Mouse (Mus musculus): ENCODE measurements around the gene Cib2.

Cib2 gene

GRCm38 (mm10) chr9:54544954-54545315 lies 15.1 kb downstream of the Cib2 start:
- DNase-seq (ENCODE audit: low spot score in 2 of 2): no peak

GRCm38 (mm10) chr9:54544212-54544953 lies 15.6 kb downstream of the Cib2 start:
- no peak for DNase-seq (ENCODE audit: low spot score in 2 of 2)

DNA sequence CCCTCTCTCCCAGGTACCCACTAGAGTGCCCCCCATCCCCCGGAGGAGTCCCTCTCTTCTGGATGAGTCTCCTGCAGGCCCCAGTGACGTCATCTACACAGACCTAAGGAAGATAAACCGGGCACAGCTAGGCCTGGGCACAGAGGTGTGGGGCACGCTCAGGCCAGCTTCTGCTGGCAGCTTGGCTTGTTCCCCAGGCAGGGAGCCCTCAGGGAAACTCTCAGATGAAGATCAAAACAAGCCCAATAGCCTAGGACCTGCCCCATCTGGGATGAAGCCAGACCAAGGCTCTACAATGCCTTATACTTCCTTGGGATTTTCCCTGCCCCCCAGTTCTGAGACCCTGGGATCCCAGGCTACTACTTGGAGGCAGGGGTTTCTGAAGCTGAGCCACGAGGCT lies 19.2 kb downstream of the Cib2 start:
- no peak for DNase-seq (ENCODE audit: low spot score in 2 of 2)

GRCm38 (mm10) chr9:54538684-54539083 lies 21.3 kb downstream of the Cib2 start, which contains the start of gene Sh2d7:
TSS of gene Sh2d7 (plus strand) at chr9:54538984.
- no peak for DNase-seq (ENCODE audit: low spot score in 2 of 2)

- DNase-seq (ENCODE audit: low spot score in 2 of 2): no peak
Observed at GRCm38 (mm10) chr9:54538244-54538643, 21.8 kb downstream of the Cib2 start.

- no peak for DNase-seq (ENCODE audit: low spot score in 2 of 2)
Observed at GRCm38 (mm10) chr9:54537480-54537879, 22.5 kb downstream of the Cib2 start.

DNA sequence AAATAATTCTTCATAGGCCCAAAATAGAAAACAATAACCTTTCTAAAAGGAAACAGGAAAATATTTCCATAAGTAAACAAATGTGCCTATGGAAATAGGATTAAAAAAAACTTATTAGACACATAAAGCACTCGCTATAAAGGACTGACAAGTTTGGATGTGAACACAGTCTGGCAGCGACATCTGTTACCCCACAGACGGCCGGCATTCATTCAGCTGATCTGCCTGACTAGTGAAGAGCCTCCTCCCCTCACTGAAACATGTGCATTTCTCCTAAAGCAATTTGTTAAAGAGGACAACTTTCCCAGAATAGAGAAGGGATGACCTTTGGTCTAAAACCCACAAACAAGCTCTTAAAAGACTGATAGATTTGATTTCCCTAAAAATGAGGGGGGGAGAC lies 23.0 kb downstream of the Cib2 start:
- no peak for DNase-seq (ENCODE audit: low spot score in 2 of 2)

DNA sequence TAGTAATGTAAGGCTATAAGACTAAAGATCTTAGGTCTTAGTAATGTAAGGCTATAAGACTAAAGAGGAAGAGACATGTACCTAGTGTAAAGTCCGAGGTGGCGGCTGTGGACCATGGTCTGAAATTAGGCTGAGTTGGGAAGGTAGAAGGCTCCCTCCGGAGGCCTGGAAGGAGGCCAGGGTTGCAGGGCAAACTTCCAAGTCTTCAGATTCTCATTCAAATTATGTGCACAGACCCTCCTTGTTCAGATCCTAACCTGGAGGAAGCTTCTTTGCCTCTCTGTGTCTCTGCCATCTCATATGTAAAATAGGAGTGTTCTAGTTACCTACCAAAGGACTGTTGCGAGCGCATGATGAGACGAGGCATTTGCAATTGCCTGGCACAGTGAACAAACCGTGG lies 23.8 kb downstream of the Cib2 start:
- no peak for DNase-seq (ENCODE audit: low spot score in 2 of 2)

GRCm38 (mm10) chr9:54533975-54534374 lies 26.0 kb downstream of the Cib2 start:
- DNase-seq (ENCODE audit: low spot score in 2 of 2): peak; percentile 62 to 65

GRCm38 (mm10) chr9:54532926-54533325 lies 27.1 kb downstream of the Cib2 start:
- no peak for DNase-seq (ENCODE audit: low spot score in 2 of 2)

- DNase-seq (ENCODE audit: low spot score in 2 of 2): no peak
Observed at GRCm38 (mm10) chr9:54531421-54531820, 28.6 kb downstream of the Cib2 start.

DNA sequence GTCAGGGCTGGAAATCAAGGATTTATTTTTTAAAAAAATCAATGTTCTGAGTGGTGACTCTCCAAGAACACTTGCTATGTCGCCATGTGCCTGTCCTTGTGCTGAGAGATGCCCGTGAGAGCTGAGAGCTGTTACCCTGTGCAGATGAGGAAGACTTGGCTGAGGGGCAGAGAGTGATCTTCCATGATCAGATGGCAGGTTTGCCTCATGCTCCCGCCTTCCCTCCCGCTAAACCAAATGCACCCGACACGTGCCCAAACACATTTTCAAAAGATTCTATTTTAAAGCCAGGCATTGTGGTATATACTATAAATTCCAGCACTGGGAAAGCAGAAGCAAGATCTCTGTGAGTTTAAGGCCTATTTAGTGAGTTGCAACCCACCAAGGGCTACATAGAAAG lies 29.2 kb downstream of the Cib2 start:
- no peak for DNase-seq (ENCODE audit: low spot score in 2 of 2)

- DNase-seq (ENCODE audit: low spot score in 2 of 2): no peak
Observed at GRCm38 (mm10) chr9:54529950-54530349, 30.1 kb downstream of the Cib2 start.

- no peak for DNase-seq (ENCODE audit: low spot score in 2 of 2)
Observed at GRCm38 (mm10) chr9:54527694-54528093, 32.3 kb downstream of the Cib2 start.

- DNase-seq (ENCODE audit: low spot score in 2 of 2): no peak
Observed at GRCm38 (mm10) chr9:54520286-54520685, 39.7 kb downstream of the Cib2 start.

GRCm38 (mm10) chr9:54518921-54519320 lies 41.1 kb downstream of the Cib2 start:
- peak; percentile 32 to 40 for DNase-seq (ENCODE audit: low spot score in 2 of 2)

GRCm38 (mm10) chr9:54515991-54516390 lies 44.0 kb downstream of the Cib2 start:
- DNase-seq (ENCODE audit: low spot score in 2 of 2): no peak

- DNase-seq (ENCODE audit: low spot score in 2 of 2): no peak
Observed at GRCm38 (mm10) chr9:54502873-54503272, 57.1 kb downstream of the Cib2 start.

GRCm38 (mm10) chr9:54502111-54502495 lies 57.9 kb downstream of the Cib2 start:
- no peak for DNase-seq (ENCODE audit: low spot score in 2 of 2)

DNA sequence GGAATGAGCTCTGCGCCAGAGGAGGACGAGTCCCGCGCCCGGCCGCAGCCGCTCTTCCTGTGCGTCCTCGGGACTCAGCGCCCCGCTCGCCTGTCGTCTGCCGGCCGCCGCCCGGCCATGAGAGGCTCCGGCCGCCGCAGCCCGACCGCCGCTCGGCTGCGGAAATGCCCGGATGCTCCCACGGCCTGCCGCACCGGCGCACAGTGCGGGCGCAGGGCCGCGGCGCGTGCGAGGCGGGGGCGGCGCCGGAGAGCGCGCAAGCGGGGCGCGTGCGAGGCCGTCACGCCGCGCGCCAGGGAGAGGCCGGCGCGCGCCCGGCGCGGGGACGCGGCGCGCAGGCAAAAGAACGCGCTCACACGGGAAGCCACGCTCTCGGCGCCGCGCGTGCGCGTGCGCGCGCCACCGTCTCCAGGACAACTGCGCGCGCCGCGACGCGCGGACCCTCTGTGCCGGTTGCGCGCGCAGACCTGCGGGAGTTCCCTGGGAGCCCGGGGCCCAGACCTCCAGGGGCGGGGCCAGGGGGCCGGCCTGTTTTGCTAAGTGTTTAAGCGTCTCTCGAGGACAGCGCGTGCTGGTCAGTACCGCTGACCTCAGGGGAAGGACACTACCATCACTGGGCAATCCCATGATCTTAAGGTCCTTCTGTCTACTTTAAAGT lies 58.4 kb downstream of the Cib2 start, which contains the start of gene Dmxl2:
TSS of gene Dmxl2 (minus strand) at position 174 of the 658 bp plus-strand sequence.
- peak; percentile 81 to 82 for DNase-seq (ENCODE audit: low spot score in 2 of 2)

- peak; percentile 23 to 38 for DNase-seq (ENCODE audit: low spot score in 2 of 2)
Observed at GRCm38 (mm10) chr9:54500832-54501452, 59.1 kb downstream of the Cib2 start.

GRCm38 (mm10) chr9:54499791-54500190 lies 60.2 kb downstream of the Cib2 start:
- DNase-seq (ENCODE audit: low spot score in 2 of 2): no peak

DNA sequence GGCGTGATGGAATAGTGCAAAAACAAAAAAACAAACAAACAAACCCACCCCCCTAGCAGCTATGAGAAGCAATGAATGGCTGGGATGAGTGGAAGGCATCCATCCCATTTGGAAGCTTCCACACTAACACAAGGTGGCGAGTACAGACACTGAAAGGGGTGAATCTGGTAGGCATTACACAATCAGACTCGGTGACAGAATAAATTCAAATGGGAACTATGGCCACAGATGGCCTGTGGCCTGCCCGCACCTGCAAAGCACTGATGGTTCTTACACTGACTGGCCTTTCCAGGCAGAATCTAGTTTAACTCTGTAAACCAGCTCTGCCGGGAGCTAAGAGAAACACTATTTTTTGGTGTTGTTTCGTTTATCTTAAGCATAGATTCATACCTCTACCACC lies 60.7 kb downstream of the Cib2 start:
- no peak for DNase-seq (ENCODE audit: low spot score in 2 of 2)

Data from frontal cortex, postnatal 14 days (tissue).